Mouse (Mus musculus): ENCODE data around the gene Prph2. TPM values are rescaled to one million over a fixed set of nuclear protein-coding genes. Genes with fewer than 3 reads are reported as not detected.

Gene Prph2
- polyA plus RNA-seq, 1 experiment = not detected

DNA sequence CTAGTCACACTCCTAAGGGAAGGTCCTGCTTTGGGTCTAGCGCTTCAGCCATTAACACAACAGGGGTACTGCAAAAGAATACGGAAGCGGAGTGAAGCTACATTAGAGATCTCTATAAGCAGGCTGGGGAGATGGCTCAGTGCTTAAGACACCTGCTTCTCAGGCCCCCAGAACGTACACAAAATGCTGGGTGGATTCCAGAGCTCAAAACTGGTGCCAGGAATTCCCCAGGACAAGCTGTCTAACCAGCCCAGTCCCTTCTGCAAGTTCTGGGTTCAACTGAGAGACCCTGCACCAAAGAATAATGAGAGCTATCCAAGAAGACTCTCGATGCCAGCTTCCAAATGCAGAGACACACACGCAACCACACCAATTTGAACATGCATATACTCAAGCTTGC, 28.5 kb upstream of the Prph2 start:
- TF ChIP-seq EP300 (IDR thresholded peaks at IDR 0.05; ENCODE audit: insufficient read depth, low read depth, low read length) = no peak
- TF ChIP-seq POLR2A (IDR thresholded peaks at IDR 0.05; ENCODE audit: insufficient read depth, low read length) = no peak
- no peak for TF ChIP-seq CTCF (IDR thresholded peaks at IDR 0.05; ENCODE audit: low read depth, low read length)
- no peak overlapping the region for H3K9ac ChIP-seq (ENCODE audit: low read depth, poor library complexity, severe bottlenecking)
- peaks cover 6% of the 10 kb centered on the region for H3K4me1 ChIP-seq (ENCODE audit: control insufficient read depth, insufficient read depth, low read length)
- H3K9me3 ChIP-seq (replicated peaks; ENCODE audit: control insufficient read depth, insufficient read depth, low read length, poor library complexity, severe bottlenecking) = no peaks in the 10 kb centered on the region
- no peak overlapping the region for H3K27ac ChIP-seq (ENCODE audit: insufficient read depth, low read length)
- no peaks in the 10 kb centered on the region for H3K27me3 ChIP-seq (ENCODE audit: control insufficient read depth, insufficient read depth, low read length, poor library complexity, severe bottlenecking)
- no peak overlapping the region for H3K4me3 ChIP-seq (ENCODE audit: low read depth, low read length)
- no peaks in the 10 kb centered on the region for H3K36me3 ChIP-seq (ENCODE audit: control insufficient read depth, insufficient read depth, low read length, poor library complexity, severe bottlenecking)

- H3K9me3 ChIP-seq (replicated peaks; ENCODE audit: control insufficient read depth, insufficient read depth, low read length, poor library complexity, severe bottlenecking) = no peaks in the 10 kb centered on the region
- H3K4me1 ChIP-seq (ENCODE audit: control insufficient read depth, insufficient read depth, low read length) = peaks cover 6% of the 10 kb centered on the region
- H3K9ac ChIP-seq (ENCODE audit: low read depth, poor library complexity, severe bottlenecking) = no peak overlapping the region
- no peak overlapping the region for H3K27ac ChIP-seq (ENCODE audit: insufficient read depth, low read length)
- TF ChIP-seq EP300 (IDR thresholded peaks at IDR 0.05; ENCODE audit: insufficient read depth, low read depth, low read length) (no peak), CTCF (IDR thresholded peaks at IDR 0.05; ENCODE audit: low read depth, low read length) (no peak), POLR2A (IDR thresholded peaks at IDR 0.05; ENCODE audit: insufficient read depth, low read length) (no peak)
- H3K4me3 ChIP-seq (ENCODE audit: low read depth, low read length) = no peak overlapping the region
- H3K27me3 ChIP-seq (ENCODE audit: control insufficient read depth, insufficient read depth, low read length, poor library complexity, severe bottlenecking) = no peaks in the 10 kb centered on the region
- no peaks in the 10 kb centered on the region for H3K36me3 ChIP-seq (ENCODE audit: control insufficient read depth, insufficient read depth, low read length, poor library complexity, severe bottlenecking)
These were observed 27.2 kb upstream of the Prph2 start for GRCm38 (mm10) chr17:46883107-46883506.

- Histone ChIP-seq H3K9ac (ENCODE audit: low read depth, poor library complexity, severe bottlenecking) (no peak overlapping the region), H3K4me3 (ENCODE audit: low read depth, low read length) (no peak overlapping the region), H3K4me1 (ENCODE audit: control insufficient read depth, insufficient read depth, low read length) (peaks cover 6% of the 10 kb centered on the region), H3K9me3 (replicated peaks; ENCODE audit: control insufficient read depth, insufficient read depth, low read length, poor library complexity, severe bottlenecking) (no peaks in the 10 kb centered on the region), H3K27ac (ENCODE audit: insufficient read depth, low read length) (no peak overlapping the region), H3K27me3 (ENCODE audit: control insufficient read depth, insufficient read depth, low read length, poor library complexity, severe bottlenecking) (no peaks in the 10 kb centered on the region), H3K36me3 (ENCODE audit: control insufficient read depth, insufficient read depth, low read length, poor library complexity, severe bottlenecking) (no peaks in the 10 kb centered on the region)
- no peak for TF ChIP-seq CTCF (IDR thresholded peaks at IDR 0.05; ENCODE audit: low read depth, low read length)
- TF ChIP-seq EP300 (IDR thresholded peaks at IDR 0.05; ENCODE audit: insufficient read depth, low read depth, low read length) = no peak
- TF ChIP-seq POLR2A (IDR thresholded peaks at IDR 0.05; ENCODE audit: insufficient read depth, low read length) = no peak
These were observed 25.5 kb upstream of the Prph2 start for GRCm38 (mm10) chr17:46884766-46885165.

GRCm38 (mm10) chr17:46885218-46885909, 24.9 kb upstream of the Prph2 start:
- peak overlapping the region; percentile 76 for H3K27ac ChIP-seq (ENCODE audit: insufficient read depth, low read length)
- TF ChIP-seq POLR2A (IDR thresholded peaks at IDR 0.05; ENCODE audit: insufficient read depth, low read length) = no peak
- TF ChIP-seq CTCF (IDR thresholded peaks at IDR 0.05; ENCODE audit: low read depth, low read length) = no peak
- no peaks in the 10 kb centered on the region for H3K9me3 ChIP-seq (replicated peaks; ENCODE audit: control insufficient read depth, insufficient read depth, low read length, poor library complexity, severe bottlenecking)
- H3K9ac ChIP-seq (ENCODE audit: low read depth, poor library complexity, severe bottlenecking) = no peak overlapping the region
- no peak overlapping the region for H3K4me3 ChIP-seq (ENCODE audit: low read depth, low read length)
- no peaks in the 10 kb centered on the region for H3K36me3 ChIP-seq (ENCODE audit: control insufficient read depth, insufficient read depth, low read length, poor library complexity, severe bottlenecking)
- H3K4me1 ChIP-seq (ENCODE audit: control insufficient read depth, insufficient read depth, low read length) = peaks cover 6% of the 10 kb centered on the region
- H3K27me3 ChIP-seq (ENCODE audit: control insufficient read depth, insufficient read depth, low read length, poor library complexity, severe bottlenecking) = no peaks in the 10 kb centered on the region

DNA sequence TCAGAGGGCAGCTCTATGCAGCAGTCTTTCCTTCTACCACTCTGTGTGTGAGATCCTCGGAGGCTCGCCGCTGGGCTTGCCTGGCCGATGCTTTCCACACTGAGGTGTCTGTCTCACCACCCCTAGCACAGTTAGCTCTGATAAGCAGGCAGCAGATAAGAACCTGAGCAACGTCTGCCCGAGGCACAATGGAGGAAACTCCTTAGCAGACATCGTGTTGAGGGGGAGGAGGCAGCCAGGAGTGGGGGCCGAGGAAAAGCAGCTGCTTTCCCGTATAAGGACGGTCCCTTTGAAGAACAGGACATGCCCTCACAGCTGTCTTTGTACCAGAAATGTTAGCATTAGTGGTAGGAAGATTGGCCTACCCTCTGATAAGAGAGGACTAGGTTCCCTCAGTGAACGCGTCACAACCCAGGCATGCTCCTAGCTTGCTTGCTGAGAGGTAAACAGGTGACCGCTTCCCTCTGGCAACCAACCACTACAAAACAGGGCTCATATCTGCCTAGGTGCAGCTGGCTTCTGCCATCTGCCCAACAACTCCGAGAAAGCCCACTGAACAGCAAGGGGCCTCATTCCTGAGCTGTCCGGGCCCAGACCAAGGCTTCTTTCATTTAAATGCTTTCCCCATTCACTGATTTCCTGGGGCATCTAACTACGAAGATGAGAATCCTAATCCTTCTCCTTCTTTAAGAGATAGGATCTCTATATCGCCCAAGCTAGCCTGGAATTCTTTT, 24.2 kb upstream of the Prph2 start:
- peak overlapping the region; percentile 76 for H3K27ac ChIP-seq (ENCODE audit: insufficient read depth, low read length)
- H3K9me3 ChIP-seq (replicated peaks; ENCODE audit: control insufficient read depth, insufficient read depth, low read length, poor library complexity, severe bottlenecking) = no peaks in the 10 kb centered on the region
- H3K27me3 ChIP-seq (ENCODE audit: control insufficient read depth, insufficient read depth, low read length, poor library complexity, severe bottlenecking) = no peaks in the 10 kb centered on the region
- no peak overlapping the region for H3K4me3 ChIP-seq (ENCODE audit: low read depth, low read length)
- no peaks in the 10 kb centered on the region for H3K36me3 ChIP-seq (ENCODE audit: control insufficient read depth, insufficient read depth, low read length, poor library complexity, severe bottlenecking)
- H3K4me1 ChIP-seq (ENCODE audit: control insufficient read depth, insufficient read depth, low read length) = peaks cover 6% of the 10 kb centered on the region
- TF ChIP-seq POLR2A (IDR thresholded peaks at IDR 0.05; ENCODE audit: insufficient read depth, low read length) = no peak
- no peak for TF ChIP-seq EP300 (IDR thresholded peaks at IDR 0.05; ENCODE audit: insufficient read depth, low read depth, low read length)
- no peak for TF ChIP-seq CTCF (IDR thresholded peaks at IDR 0.05; ENCODE audit: low read depth, low read length)
- H3K9ac ChIP-seq (ENCODE audit: low read depth, poor library complexity, severe bottlenecking) = no peak overlapping the region
